Mouse (Mus musculus): Measurements from ENCODE around the gene Myrfl.

GRCm38 (mm10) chr10:116760561-116760960 lies 136.2 kb downstream of the Myrfl start:
- TF ChIP-seq EP300 (IDR thresholded peaks at IDR 0.05) (no peak), CTCF (IDR thresholded peaks at IDR 0.05) (no peak)

Data from lung, postnatal 0 days (tissue).